Mouse (Mus musculus) frontal cortex, adult (tissue): ENCODE data around the gene Klhl18.

ENCODE experiments used
- ATAC-seq: cut with Nextera tagmentation; 2 replicates; pipeline ENCODE4 v1.9.2; 2017; ENCODE audit warnings: mild to moderate bottlenecking, moderate library complexity, mixed read lengths; ENCODE audit not compliant: low TSS enrichment

Klhl18 gene

DNA sequence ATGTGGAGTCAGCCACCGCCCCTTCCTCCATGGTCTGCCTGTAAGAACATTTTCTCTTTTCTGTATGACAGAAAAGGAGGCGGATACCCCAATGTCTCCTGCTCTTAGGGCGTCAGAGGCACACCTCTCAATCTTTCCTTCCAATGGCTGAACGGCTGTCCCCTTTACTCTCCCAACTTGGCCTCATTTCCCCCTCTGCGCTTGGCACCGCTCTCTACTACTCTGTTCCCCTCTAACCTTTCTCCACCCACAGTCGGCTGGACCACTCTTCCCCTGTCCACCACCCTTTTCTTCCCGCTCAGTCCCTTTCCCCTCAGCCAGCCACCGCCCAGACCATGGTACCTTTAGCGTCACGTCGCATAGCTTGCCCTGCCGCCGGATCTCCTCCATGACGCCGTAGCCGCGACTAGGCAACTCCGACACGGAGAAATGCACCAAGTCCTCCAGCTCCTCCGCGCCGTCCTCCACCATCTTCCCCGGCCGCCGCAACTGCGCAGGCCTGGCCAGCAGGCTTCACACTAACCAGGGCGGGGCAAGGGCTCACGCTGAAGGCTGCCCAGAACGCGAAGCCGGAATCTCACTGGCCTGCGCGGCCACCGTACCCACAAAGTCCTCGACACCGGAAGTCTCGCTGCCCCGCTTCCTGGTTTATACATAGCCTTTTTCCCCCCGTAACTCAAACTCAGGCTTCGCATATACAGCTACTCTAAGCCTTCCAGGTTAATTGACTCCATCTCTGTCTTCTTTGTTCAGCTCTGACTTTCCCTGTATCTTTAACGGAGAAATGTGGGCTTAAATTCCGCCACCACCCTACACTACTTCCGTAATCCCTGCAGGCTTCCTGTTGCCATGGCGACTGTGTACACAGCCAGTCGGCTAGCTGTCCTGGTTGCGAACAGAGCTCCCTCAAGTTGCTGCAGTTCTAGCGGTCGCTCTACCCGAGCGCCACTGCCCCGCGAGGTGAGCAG, at the start of gene Klhl18, which contains the start of gene Kif9:
Gene Klhl18, minus strand, starts transcription at position 571 of the 968 bp plus-strand sequence.
Gene Kif9, plus strand, starts transcription at position 835 of the 968 bp plus-strand sequence.
- ATAC-seq: peak; percentile 94

DNA sequence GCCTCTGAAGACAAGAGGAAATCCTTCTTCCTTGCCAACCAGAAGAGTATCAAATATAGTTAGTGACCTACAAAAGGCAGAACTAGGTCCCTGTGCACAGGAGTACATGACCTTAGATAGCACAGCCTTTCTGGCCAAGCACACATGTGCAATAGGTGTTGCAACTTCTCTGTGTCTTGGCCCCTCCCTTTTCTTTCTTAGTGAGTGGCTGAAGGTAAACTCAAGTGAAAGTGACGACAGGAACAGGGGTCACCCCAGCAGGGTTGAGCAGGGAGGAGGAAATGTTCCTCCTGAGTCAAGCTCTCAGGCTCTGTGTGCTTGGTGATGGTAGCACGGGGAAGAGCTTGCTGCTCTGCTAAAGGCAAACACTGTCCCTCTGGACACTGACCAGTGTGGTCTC, 49.2 kb upstream of the Klhl18 start:
- no peak for ATAC-seq

DNA sequence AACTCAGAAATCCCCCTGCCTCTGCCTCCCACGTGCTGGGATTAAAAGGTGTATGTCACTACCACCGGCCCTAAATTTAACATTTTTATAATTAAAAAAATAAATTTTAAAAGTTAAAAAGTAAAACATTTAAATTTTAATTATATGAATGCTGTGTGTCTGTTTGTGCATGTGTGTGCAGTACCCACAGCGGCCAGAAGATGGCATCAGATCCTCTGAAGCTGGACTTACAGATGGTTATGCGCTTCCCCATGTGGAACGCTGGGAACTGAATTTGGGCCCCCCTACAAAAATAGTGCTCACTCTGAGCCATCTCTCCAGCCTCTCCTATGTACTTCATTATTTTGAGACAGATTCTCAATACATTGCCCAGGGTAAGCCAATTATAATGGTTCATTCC, 14.4 kb upstream of the Klhl18 start:
- no peak for ATAC-seq

DNA sequence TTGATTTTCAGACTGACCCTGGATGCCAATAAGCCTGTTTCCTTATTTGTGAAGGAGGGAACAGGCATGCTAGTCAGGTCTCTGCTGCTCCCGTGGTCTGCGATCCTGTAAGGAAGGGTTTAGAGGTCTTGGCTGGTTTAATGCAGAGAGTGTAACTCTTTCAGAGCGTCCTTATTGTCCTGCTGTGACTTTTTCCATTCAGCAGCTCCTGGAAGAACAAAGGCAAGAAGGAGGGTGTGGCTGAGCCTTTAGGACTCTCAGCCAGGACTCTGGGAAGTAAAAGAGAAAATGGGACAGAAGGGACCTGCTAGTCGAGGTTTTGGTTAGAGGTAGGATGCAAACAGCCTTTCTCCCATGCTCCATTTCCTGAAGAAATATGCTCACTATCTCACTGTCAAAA, 12.3 kb upstream of the Klhl18 start:
- no peak for ATAC-seq

DNA sequence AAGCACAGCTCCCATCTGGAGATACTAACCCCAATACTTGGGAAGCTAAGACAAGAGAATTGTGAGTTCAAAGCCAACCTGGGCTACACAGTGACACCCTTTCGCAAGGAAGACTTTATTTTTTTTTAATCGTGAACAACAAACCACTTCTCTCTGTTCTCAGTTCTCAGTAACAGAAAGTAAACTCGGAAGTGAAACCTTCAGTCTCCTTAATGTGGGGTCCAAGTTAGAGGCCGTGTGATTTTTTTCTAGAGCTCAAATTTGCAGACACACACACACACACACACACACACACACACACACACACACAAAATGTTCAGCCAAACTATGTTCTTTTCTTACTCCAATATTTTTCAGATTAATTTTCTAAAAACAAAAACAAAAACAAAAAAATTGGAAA, 2.1 kb upstream of the Klhl18 start:
- no peak for ATAC-seq

DNA sequence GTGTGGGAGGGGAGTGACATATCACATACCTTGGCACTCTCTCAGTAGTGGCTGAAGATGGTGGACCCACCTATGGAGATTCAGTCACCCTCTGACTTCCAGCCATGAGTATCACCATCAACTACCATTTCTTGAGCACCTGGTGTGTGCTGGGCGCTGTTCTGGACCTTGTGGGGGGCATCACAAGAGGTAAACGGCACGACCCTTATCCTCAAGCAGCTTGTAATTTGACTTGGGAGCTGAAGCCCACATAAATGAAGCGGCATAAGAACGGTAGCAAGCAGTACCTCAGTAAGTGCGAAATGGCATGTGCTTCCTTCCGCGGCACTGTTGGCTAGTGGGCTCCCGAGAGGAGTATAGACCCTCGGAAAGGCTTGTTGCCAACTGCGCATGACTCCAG, 1.5 kb upstream of the Klhl18 start:
- ATAC-seq: no peak

DNA sequence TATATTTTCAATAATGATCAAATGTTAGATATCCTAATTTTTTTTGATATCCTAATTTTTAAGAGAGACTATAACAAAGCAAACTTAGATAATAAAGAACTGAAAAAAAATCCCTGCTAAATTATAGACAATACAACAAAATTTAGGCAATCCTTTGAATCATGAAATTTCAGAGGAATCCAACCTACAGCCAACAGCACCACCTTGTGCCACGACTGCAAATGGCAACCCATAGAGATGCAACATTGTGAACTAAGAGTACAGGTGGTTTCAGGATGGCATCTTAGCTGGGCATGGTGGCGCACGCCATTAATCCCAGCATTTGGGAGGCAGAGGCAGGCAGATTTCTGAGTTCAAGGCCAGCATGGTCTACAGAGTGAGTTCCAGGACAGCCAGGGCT, 10.3 kb downstream of the Klhl18 start:
- ATAC-seq: no peak

DNA sequence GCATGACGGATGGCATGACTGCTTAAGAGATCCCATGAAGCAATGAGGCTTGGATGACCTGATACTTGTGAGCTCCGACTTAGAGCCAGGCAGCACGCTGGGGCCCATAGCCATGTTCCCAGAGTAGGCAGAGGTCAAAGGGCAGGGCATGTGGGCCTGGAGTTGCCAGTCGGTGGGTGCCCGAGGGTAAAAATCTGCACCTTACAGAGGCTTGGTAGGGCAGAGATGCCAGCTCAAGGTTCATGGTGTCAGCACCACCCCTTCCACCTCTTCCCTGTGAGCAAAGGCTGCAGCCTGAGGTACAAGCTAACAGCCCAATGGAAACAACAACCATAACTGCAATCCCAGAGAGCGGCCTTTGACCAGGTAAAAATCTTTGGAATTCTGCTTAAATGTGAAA, 11.2 kb downstream of the Klhl18 start:
- no peak for ATAC-seq

DNA sequence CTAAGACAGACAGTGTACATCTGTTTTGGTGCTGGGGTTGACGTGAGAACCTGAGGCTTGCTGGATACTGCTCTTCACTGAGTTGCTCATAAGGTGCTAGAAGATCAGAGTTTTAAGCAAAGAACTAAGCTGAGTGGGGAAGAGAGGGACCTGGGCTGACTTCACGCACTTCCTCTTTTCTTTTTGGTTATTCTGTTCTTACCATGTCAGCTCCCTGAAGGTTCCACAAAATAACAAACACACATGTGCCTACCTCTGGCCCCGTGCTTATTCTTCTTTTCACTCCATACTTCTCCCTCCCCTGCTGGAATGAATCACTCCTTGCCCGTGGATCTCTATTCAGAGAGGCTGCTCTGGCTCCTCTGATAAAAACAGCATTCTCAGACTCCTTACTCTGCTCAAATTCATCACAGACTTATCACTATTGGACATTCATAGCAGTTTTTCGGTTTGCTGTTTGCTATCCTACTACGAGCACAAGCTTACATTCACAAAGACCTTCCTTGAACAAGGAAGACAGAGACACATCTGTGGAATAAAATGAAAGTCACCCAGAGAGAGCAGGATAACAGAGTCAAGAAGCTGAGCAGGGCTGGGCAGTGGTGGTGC, 12.4 kb downstream of the Klhl18 start:
- ATAC-seq: no peak

DNA sequence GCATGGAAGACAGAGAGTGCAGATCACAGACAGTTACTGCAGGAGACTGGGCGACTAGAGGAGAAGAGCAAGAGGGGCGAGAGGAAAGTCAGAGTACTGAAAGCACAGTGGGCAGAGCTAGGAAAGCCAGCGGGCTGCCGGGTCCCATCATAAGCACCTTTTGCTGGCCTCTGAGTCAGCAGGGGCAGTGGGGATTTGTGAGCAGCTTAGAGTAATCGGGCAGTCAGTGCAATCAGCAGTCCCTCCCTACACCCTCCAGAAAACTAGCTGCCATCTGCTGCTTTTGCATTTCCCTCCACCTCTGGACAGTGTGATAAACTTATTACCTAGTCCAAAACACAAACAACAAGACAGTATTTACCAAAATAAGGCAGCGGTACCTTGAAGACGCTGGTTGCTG, 14.2 kb downstream of the Klhl18 start:
- ATAC-seq: no peak

DNA sequence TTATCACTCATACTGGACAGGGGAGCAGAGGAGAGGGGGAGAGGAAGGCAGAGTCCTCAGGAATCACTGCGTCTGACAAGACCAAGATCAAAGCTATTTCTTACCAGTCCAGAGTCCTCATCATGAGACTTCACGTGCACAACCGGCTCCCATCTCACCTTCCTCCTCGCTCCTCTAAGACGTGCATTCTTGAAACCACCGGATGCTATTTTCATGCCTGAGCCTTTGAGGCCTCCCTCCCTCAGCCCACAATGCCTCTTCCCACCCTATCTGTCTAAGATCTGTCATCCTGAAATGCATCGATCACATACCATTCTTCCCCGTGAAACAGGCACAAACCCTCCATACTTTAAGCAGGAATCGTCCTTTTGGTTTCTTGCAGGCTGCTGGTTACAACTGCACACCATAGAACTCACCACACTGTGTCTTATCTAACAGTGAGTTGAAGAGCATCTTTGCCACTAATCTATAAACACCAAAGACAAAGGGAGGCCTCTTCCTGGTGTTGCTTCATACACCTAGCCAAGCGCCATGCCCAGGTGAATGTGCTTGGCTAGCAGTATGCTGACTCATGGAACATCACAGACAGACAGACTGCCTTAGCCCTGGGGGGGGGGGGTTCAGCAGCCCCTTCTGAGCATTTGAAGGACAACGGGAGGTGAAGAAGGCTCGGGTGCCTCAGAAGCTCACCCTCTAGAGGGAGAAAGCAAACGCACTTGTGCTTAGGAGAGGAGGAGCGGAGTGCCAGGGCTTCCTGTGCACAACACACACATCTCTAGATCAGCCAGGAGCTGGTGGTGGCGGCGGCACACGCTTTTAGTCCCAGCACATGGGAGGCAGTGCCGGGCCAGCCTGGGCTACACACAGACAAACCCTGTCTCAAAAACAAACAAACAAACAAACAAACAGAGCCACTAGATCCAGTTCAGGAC, 15.3 kb downstream of the Klhl18 start:
- no peak for ATAC-seq

DNA sequence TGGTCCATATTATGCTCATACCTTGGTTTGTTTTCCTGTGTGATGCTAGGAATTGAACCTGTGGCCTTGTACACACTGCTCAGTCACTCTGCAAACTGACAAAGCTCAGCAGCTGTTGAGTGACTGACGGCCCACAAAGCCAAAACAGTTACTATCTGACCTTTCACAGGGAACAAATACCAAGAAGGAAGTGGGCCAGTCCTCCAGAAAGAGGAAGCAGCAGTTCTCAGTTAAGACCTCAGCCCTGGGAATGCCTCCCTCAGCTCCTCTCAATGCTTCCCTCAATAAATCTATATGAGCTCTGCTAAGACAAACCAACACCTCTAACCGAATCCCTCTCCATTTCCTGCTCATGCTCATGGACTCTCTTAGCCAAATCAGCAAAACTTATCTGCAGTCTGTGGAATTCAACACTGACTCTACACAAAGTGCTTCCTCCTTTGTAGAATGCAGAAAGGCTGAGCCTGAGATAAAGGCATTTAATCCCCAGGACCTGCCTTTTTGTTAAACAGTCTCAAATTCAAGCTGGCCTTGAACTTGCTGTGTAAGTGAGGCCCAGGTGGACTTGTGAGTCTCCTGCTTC, 17.3 kb downstream of the Klhl18 start:
- ATAC-seq: no peak

DNA sequence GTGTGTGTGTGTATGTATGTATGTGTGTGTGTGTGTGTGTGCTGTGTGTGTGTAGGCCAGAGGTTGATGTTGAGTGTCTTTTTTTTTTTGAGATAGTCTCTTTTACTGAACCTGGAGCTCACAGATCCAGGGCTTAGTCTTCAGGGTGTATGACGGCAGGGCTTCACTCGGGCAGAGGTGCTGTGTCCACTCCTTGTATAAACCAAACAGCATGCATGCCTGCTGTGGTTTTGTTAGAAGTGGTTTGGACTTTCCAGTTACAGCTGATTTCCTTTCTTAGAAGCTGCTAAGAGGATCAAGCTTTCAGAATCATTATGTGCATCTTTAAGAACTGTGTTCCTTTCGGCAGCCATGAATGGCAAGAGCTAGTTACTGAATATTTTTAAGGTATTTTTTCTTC, 18.6 kb downstream of the Klhl18 start:
- no peak for ATAC-seq

DNA sequence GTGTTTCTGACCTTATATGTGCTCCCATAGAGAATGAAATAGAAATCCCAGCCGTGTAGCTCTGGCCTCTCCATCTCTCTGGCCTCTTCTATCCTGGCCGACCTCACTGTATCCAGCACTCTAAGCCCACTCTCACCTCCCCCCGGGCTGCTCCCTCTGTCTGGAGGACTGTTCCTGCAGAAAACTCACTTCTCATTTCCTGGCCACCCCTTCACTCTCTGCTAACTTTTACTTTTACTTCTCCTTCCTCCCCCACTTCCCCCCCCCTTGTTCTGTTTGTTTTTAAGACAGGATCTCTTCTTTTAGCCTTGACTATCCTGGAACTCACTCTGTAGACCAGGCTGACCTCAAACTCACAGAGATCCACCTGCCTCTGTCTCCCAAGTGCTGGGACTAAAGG, 24.0 kb downstream of the Klhl18 start:
- ATAC-seq: no peak

DNA sequence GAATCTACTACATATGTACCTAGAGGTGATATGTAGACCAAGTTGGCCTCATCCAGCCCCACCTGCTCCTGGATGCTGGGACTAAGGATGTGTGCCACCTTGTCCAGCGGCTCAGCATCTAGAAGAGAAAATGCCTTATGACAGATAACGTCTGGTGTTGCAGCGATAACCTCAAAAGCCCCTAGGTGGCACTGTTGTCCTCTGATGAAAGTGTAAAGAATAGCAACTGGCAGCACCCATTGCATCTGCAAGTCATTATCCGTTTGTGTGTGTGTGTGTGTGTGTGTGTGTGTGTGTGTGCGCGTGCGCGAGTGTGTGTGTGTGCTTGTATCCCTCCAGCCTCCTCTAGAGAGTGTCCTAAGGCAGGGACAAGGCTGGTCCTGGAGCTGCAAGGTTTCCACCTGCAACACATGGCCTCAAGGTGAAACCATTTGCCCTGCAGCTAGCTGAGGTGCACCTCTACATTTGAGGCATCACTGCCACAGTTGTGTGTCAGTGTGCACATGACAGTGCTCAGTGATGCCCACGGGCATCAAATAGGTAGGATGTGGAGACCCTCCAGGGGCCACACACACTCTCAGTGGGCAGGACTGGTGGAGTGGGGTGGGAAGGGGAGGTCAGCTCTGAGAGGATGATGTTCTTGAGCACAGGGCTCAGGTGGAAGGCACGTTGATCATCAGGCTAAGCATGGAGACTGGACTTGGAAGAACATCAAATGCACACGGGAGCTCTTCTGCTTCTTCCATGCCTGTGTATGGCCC, 27.5 kb downstream of the Klhl18 start:
- peak; percentile 89 for ATAC-seq

DNA sequence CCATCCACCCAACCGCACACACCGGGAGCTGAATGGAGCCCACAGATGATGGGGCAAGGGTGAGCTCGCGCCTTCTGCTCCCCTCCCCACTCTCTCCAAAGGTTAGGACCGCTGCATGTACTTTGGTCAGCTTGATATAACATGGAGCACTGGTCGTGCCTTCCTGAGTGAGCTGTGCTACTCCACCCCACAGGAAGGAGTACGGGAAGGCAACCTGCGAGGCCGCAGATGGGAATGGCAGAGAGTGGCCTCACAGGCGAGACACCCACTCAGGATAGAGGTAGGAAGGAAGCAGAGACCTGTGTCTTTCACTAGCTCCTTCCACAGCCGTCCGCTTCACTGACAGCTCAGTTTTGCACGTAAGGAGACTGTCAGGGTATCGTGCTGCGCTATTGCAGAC, 28.1 kb downstream of the Klhl18 start:
- ATAC-seq: no peak

DNA sequence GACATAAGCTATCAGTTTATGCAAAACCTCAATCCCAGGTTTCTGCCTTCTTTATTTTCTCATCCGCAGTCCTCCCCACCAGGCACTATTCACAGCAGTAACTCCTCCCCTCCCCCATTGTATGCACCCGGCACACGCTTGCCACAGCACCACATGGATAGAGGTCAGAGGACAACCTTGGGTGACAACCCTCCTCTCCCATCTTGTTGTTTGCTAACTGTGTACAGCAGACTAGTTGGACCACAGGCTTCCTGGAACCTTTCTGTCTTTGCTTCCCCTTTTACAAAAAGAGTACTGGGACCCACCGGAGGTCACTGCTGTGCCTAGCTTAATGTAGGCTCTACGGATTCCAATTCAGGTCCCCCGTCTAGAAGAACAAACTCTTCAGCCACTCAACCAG, 35.9 kb downstream of the Klhl18 start:
- ATAC-seq: no peak

DNA sequence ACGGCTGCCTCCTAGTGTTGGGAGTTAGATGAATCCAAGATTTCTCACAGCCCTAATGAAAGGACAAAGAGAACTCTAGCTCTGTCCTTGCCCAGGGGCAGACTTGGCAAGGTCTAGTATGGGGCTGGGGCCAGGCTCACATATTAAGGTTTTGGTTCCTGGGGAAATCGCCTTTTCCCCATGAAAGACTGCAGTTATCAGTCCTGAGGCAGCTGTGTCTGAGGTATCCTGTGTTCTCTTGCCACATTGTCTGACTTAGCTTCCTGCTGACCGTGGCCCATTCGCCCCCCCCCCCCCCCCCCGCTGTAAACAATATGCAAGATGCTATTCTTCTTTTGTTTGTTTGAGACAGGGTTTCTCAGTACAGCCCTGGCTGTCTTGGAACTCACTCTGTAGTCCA, 36.4 kb downstream of the Klhl18 start:
- ATAC-seq: no peak

DNA sequence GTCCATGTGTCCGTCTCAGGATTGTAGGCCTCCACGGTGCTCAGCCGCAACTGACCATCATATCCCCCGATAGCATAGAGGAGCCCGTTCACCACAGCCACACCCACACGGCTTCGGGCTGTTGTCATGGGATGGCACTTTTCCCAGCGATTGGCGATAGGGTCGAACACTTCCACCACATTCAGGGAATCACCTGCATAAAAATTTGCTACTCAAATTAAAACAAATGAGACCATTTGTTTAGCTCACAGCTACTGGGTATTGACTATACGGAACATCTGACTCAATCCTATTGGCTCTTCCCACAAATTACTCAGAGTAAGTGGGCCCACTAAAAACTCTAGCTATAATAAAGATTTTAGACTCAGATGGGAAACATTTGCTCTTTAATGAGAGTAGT, 40.5 kb downstream of the Klhl18 start:
- no peak for ATAC-seq

DNA sequence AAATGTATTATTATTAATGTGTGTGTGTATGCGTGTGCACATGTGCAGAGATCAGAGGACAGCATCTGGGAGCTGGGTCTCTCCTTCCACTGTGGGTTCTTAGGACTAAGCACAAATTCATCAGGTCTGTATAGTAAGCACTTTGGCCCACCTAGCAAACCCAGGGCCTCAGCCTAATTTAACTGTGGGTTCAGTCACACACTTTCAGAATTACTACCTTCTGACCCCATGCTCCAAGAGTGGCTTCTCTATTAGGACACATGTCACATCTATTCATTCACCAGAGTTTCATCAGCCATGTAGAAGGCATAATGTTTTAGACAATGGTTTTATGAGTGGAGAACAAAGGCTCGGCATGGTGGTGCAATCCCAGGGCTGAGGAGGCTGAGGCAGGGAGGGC, 43.4 kb downstream of the Klhl18 start:
- no peak for ATAC-seq

DNA sequence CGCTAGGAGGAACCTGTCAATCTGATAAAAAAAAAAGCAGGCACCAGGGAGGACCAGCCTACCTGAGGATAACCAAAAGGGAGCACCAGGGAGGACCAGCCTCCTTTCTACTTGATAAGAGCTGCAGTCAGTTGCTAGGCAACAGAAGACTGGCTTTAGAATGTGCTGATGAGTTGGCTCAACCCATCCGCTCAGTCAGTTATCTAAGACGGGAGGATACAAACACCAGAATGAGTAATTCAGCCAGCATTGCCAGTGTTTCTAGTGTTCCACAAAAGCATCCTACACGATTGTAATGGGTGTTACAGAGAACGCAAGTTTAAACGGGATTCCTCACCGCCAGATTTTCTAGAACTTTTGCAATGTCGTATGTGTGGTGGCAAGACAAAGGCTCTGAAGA, 45.3 kb downstream of the Klhl18 start:
- peak; percentile 98 for ATAC-seq
